Mouse (Mus musculus): ENCODE measurements around the gene Pcbp2.

Pcbp2 gene

DNA sequence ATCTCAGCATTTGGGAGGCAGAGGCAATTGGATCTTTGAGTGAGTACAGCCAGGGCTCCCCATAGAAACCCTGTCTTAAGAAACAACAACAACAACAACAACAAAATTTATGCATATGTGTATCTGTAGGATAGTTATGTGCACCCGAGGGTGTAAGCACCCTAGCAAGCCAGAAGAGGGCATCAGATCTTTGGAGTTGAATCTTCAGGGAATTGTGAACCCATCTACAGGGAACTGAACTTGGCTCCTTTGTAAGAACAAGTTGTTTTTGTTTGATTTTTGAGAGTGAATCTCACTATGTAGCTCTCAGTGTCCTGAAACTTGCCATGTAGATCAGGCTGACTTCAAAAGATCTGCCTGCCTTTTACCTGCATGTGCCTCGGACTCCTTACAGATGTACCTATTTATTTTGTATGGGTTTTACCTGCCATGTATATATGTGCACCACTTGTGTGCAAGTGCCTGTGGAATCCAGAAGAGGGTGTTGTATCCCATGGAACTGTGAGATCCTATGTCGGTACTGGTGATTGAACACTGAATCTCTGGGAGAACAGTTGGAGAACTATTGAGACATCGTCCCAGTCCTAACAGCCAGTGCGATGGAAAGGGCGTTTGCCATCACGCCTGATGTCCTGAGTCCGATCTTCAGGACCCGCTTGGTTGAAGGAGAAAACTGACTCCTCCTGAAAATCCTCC lies 1.5 kb upstream of the Pcbp2 start:
- DNase-seq, result no peak

DNA sequence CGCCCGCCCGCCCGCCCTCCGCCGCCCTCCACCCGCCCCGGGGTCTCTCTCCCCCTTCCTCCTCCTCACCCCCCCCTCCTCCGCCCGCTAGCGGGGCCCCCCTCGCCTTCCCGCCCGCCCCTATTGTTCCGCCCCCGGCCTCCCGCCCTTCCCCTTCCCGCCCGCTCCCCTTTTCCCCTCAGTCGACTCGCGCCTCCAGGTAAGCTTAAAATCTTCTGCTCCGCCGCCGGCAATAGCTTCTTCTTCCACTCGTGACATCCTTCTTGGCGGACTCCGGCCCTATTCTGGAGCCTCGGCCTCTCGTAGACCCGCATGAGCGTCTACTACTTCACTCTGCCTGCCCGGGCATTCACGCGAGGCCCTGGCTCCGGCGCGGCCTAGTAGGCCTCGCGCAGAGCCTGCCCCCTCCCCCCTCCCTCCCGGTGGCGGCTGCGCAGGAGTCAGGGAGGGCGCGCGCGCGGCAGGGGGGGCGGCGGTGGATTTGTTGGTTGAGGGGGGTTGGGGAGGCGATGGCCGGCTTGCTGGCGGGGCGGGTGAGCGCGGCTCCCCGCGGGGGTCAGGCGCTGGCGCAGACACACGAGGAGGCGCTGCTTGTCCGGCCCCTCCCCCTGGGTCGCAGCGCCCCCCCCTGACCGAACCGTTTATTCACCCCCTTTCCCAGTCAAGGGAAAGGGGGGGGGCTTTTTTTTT lies 411 bp downstream of the Pcbp2 start:
- peak; percentile 78 to 82 for DNase-seq

DNA sequence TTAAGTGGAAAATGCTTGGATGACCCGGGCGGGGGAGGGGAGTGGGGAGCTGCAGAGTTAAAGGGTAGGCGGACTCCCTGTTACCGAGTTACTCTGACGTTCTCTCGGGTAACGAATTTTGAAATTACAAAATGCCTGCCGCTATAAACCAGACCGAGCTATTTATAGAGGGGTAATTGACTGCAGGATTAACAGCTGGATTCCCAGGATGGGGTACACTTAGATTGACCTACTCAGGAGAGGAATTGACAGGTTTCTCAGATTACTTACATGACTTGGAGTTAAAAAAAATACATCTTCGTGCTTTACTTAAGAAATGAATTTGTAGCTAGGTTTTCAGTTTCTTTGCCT lies 931 bp downstream of the Pcbp2 start:
- DNase-seq, result no peak

DNA sequence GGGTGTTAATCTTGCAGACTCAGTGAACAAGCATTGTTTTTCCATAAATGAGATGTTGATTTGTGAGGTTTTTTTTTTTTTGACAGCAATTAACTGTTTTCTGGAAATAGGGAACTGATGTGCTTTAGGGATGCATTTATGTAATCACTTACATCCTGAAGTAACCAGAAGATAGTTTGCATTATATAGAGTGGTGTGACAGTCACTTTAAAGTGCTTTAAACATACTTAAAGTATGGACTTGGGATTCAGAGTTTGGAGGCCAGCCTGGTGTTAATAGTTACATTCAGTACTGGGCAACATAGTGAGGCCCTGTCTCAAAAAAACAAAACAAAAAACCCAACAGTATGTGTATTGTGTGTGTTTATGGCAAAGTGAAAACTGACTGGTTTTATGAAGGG lies 1.4 kb downstream of the Pcbp2 start:
- DNase-seq, result no peak

DNA sequence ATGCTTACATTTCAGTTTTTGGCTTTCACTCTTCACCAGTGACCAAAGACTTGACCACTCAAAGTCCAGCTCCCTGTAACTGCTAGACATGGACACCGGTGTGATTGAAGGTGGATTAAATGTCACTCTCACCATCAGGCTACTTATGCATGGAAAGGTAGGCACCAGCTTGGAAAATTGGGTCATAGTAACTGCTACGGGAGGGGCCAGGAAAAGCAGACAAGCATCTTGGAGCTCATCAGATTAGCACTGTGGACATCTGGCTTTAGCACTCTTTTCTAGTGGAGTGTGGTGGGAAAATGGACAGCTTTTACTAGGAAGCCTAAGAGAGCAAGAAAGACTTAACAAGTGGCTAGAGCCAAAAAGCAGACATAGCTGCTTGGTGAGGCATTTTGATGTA lies 2.9 kb downstream of the Pcbp2 start:
- no peak for DNase-seq

DNA sequence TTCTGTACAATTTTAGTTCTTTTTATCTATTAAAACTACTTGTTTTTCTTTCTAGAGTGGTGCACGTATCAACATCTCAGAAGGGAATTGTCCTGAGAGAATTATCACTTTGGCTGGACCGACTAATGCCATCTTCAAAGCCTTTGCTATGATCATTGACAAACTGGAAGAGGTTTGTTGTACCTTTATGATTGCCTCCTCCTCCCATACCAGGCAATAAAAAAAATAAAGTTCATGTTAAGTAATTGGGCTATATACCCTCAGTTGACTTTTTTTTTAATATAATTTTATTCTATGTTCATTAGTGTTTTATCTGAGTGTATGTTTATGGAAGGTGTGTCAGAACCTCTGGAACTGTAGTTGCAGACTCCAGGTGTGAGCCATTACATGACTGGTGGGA lies 4.2 kb downstream of the Pcbp2 start:
- no peak for DNase-seq

DNA sequence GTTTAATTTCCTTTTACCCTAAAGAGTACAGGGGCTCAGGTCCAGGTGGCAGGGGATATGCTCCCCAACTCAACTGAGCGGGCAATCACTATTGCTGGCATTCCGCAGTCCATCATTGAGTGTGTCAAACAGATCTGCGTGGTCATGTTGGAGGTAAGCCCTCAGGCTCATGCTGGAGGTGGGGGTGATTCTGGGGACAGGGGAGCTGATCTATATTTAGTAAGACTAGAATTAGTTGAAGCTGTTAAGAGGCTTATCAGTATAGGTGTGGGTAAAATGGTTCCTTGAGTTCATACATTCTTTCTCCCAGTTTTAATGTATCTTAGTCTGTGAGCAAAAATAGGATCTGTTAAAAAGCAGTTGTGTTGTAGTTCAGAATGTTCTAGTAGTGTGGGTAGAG lies 12.8 kb downstream of the Pcbp2 start:
- DNase-seq, result no peak

DNA sequence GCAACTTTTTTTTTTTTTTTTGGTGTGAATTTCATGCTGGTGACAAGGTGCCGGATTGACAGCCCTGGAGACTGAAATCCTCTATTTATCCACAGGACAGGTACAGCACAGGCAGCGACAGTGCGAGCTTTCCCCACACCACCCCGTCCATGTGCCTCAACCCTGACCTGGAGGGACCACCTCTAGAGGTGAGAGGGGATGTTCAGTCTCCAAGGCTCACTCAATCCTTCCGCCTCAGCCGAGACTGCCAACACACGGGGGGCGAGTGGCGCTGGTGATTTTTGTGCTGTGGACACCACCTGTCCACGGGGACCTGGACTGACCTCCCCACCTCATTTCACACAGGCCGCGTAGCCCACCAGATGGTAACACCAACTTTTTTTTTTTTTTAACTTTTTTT lies 15.5 kb downstream of the Pcbp2 start:
- no peak for DNase-seq

DNA sequence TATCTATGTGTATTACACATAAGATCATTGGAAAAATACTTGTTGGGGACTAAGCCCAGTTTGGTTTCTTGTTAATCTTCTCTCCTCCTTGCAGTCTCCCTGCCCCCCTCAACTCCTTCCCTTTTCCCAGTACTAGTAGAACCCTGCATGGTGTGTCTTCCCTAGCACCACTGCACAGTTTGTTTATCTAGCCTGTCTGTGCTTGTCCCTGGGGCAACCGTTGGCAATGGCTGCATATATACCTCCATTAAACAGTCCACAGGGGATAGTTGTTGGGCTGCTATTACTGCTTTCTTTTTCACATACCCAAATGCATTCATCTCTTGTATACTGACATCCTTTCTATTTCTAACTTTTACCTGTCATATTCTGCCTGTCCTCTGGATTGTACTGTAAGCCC lies 17.3 kb downstream of the Pcbp2 start:
- no peak for DNase-seq

DNA sequence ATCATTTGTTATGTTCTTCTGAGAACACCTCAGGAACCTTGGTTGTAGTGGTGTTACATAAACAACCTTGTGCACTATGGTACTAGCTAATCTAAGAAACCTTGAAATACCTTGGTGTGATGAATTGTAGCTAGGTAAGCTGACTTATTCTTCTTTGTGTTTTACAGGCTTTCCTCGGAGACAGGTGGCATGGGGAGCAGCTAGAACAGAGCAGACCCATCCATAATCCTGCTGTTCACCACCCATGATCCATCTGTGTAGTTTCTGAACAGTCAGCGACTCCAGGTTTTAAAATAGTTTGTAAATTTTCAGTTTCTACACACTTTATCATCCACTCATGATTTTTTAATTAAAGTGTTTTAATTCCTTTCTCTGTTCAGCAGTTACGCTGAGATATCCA lies 28.0 kb downstream of the Pcbp2 start:
- DNase-seq, result no peak

DNA sequence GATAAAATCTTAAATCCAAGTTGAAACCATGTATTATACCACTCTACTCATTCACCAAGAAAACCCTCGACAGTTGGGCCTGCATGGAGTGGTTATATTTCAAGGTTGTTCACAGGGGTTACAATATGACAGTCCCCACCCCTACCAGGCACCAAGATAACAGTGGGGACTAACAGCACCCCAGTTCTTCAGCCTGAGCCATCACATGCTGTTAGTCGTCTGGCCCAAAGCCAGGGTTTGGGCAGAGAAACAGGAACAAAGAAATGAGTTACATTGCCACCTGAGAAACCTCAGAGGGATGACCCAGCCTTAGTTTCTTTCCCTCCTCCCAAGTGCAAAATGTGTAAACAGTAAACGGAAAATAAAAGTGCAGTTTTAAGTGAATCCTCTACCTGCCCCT lies 29.0 kb downstream of the Pcbp2 start:
- DNase-seq, result no peak

DNA sequence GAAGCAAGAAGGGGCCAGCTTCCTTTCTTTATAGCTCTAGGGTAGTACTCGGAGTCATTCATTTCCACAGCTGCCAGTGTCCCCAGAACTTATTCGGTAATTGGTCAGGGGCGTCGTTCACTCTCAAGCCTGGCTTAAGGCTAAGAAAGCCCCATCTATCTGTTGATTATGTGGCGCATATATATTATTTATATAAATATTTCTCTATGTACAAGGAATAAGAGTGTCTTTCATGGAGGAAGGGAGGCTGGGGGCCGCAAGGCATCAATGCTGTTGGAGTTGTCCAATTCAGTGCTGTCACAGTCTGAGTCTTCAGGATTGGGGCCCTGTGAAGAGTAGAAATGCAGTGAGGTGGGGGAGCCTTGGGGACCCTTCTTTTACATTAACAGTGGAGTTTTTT lies 29.5 kb downstream of the Pcbp2 start:
- DNase-seq, result no peak

DNA sequence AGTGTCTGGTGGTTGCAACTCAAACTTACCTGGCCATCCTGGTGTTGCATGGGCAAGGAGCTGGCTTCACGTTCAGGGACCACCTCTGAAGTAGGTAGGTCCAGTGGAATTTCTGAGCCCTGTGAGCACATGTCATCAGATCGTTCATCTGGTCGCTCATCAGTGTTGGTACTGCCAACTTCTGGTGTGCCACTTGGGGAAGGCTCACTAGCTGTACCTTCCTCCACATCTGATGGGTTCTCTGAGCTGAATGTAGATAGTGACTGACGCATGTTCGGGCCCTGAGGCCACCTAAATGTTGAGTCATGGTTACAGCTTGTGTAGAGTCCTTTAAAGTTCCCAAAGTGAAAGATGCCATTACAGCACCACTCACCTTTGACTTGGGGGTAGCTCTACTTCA lies 30.1 kb downstream of the Pcbp2 start:
- DNase-seq, result no peak

DNA sequence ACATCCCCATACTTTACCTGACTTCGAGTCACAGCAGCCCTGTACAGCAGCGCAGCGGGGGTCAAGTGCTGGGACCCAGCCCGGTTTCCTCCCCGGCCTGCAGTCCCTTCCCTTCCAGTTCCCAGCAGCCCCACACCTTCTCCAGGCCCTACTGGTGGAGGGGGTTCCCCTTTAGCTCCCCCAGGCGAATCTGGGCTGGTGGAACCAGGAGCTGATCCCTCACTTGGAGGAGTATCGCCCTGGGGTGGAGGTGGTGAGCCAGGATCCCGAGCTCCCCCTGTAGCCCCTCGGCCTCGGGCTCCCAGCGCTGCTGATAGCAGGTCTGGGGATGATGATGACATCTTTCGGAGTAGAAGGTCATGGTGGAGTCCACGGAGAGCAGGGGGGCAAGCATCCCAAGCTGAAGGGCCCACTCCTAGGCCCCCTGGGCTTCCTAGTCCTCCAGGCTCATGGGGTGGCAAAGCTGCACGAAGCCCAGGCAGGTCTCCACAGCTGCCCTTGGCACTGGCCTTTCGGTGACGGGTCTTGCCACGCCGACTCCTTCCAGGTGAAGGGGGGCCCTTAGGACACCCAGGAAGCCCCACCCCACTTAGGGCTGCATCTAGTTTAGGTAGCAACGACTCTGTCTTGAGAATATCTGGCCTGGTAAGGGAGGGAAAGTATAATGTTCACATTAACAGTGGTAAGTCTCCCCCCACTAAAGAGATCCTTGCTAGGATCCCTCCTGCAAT lies 30.9 kb downstream of the Pcbp2 start:
- no peak for DNase-seq

DNA sequence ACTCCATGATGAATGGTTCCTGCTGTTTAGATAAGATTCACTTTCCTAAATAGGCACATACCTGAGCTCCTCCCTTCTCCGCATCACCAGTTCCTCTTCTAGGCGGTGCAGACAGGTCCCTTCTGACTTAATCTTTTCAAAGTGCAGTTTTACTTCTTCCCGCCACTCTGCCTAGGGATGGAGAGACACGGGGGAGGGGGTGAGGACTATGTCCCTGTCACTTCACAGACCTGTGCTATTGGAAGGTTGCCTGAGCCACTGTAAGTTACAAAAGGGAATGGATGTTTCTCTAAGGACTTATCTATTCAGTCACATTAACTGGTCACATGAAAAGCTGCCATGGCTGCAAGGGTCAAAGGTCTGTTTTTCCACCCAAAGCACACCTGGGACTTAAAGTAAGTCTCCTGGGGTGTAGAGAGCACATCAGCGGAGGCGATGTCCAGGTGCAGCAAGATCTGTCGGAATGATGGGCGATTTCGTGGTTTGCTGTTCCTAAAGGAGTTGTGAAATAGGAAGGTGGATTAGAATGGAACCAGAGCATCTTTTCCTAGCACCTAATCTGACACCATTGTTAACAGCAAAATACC lies 32.0 kb downstream of the Pcbp2 start:
- no peak for DNase-seq

DNA sequence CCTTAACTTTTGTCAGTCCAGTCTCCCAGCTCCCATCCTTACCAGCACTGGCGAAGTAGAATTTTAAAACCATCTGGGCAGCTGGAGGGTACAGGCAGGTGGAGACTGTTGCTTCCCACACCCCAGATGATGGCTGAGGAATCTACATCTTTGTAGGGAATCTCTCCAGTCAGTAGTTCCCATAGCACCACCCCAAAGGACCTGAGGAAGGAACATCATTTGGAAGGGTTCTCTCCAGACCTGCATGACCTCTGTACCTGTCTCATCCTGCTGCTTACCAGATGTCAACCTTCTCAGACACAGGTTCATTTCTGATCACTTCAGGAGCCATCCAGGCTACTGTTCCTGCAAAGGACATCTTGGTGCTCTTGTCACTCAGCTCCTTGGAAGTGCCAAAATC lies 33.1 kb downstream of the Pcbp2 start, which contains the start of gene Gm10337:
TSS of gene Gm10337 (plus strand) at position 276 of the 400 bp plus-strand sequence.
- DNase-seq, result no peak

DNA sequence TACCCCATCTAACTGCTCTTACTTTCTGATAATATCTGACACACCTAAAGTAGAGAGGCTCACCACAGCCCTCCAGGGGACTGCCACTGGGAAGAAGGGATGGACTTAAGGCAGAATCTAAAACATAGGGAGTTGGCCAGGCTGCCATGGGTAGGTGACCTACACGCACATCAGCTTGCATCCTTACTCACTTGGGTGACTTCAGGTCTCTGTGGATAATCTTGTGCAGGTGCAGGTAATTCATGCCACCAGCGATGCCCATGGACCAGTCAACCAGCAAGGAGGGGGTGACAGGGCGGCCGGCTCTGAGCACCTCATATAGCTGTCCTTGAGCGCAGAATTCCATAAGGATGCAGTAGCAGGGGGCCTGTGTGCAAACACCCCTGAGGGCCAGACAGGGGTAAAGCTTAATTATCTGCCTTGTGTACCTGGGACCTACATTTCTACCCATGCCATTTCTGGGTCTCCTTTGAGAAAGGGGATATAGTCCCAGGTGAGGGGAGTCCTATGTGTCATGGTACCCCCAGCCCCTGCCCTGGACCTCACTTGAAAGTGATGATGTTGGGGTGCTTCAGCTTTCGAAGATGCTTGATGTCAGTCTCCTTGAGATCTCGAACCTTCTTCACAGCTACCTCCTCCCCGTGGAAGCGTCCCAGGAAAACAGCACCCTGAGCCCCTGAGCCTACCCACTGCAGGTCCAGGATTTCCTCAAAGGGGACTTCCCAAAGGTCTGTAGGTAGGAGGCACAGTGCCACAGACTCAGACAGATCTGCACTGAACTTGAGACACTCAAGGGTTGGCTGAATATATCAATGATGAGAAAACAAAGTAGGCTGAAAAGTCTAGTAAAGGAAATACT lies 33.8 kb downstream of the Pcbp2 start:
- no peak for DNase-seq

DNA sequence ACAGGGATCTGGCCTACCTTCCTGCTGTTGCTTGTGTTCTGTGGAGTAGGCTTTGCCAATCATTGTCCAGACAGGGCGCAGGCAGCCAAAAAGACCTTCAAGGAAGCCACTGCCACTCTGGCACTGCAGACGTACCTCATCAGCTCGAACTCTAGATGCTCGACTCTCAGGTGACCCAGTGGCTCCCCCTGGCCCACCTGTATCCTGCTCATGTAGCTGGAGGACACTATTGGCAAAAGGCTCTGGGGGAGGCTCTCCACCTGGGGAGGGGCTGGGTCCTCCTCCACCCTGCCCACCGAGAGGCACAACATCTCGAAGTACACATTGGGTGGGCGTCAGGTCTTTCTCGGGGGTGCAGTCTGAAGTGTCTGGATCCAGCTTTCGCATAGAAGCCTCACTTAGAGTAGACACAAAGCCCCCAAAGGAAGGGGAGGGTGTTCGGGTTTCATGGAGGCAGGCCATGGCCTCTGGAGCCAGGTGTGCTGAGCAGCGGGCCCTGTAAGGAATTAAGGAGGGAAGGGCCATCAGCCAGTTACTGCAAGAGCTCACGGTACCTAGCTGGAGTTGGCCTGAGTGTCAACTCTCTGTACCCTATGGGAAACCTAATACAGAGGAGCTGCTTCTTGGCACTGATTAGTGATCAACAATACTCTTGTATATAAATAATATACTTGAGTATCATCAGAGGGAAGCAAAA lies 34.9 kb downstream of the Pcbp2 start:
- DNase-seq, result no peak

DNA sequence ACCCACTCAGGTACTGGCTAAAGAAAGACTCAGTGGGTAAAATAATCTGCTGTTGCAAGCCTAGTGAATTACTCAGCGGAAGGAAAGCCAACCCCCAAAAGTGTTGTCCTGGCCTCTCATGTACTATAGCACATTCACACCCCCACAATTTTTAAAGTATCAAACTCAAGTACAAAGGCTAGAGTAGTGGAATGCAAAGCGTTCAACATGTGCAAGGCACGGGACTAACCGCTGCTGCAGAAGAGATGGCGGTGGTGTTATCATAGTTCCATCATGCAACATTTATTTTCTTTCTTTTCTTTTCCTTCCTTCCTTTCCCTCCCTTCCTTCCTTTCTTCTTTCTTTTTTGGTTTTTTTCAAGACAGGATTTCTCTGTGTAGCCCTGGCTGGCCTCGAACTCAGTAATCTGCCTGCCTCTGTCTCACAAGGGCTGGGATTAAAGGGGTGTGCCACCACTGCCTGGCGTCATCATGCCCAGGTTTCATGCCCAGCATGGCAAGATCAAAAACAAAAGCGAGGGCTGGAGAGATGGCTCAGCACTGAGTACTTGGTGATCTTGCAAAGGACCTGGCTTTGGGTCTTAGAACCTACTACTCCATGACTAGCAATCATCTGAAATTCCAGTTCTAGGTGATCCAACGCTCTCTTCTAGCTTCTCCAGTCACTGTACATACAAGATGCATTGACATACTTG lies 35.6 kb downstream of the Pcbp2 start:
- no peak for DNase-seq

DNA sequence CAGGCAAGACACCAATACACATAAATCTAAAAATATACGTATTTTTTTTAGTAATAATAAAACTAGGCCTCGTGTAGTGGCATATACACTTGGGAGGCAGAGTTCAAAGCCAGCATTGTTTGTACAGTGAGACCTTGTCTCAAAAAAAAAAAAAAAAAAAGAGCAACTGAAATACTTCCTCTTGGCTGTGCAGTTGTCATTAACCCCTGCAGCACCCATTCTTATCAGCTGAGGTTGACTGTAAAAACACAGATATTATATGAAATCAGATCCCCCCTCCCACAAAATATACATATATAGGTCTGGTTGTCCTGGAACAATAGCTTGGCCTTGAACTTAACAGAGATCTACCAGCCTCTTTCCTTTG lies 36.1 kb downstream of the Pcbp2 start:
- DNase-seq, result no peak

DNA sequence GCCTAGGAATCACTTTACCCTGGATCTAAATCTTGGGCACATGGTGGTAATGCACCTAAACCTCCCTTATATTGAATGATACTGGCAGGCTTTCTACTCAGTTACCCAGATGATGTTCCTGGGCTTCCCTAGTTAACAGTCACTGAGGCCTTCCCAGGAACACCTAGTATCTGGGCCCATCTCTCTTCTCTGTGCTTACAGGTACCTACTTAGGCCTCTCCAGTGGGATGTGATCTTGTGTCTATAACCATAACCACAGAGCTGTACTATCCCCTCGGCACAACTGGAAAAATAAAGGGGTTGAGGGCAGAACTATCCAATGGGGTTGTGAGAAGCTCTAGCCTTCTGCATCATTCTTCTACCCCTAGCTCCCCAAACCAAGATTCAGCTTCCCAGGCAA lies 36.5 kb downstream of the Pcbp2 start:
- DNase-seq, result no peak

DNA sequence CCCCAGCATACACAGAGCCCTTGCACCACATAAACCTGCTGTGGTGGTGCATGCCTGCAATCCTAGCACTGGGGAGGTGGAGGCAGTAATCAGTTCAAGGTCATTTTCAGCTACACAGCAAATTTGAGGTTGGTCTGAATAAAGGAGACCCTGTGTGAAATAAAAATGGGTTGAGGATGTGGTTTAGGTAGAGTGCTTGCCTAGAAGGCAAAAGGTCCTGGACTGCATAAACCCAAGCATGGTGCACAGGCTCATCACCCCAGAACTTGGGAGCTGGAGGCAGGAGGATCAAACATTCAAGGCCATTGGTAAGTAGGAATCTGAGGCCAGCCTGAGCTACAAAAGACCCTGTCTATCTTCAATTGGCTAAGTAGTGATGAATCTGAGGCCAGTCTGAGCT lies 37.2 kb downstream of the Pcbp2 start:
- no peak for DNase-seq

Data from B cell, adult 2 months (primary cell).